Mouse (Mus musculus) small intestine, adult 2 months (tissue): ENCODE data around the gene Fcf1. TPM values are rescaled to one million over a fixed set of nuclear protein-coding genes. Genes with fewer than 3 reads are reported as not detected.

Experiments used
- H3K27ac ChIP-seq: fragments of 200-500 bp; 2 replicates; pipeline ENCODE4 v1.5.1; 2012; ENCODE audit warnings: low read depth, low read length, control low read depth, inconsistent platforms; ENCODE audit not compliant: insufficient read depth
- H3K27me3 ChIP-seq: fragments of 200-500 bp; 2 replicates; pipeline ENCODE4 v1.6.1; 2012; ENCODE audit warnings: mild to moderate bottlenecking, moderate library complexity, low read length, inconsistent platforms; ENCODE audit not compliant: control insufficient read depth, insufficient read depth
- H3K36me3 ChIP-seq: fragments of 200-500 bp; 2 replicates; pipeline ENCODE4 v1.6.1; 2012; ENCODE audit warnings: mild to moderate bottlenecking, low read length, control low read depth, inconsistent platforms; ENCODE audit not compliant: control insufficient read depth, insufficient read depth
- H3K4me1 ChIP-seq: fragments of 200-500 bp; 2 replicates; pipeline ENCODE4 v1.6.1; 2012; ENCODE audit warnings: low read length, inconsistent platforms, mixed read lengths; ENCODE audit not compliant: control insufficient read depth, insufficient read depth, insufficient read length
- H3K4me3 ChIP-seq: fragments of 200-500 bp; 2 replicates; pipeline ENCODE4 v1.5.1; 2012; ENCODE audit warnings: low read depth, mild to moderate bottlenecking, control low read depth, inconsistent platforms, low read length, moderate library complexity
- CTCF ChIP-seq: fragments of 200-500 bp; IDR thresholded peaks from 2 replicates; pipeline ENCODE4 v1.5.1; 2012; ENCODE audit warnings: low read depth, mild to moderate bottlenecking, control low read depth, inconsistent platforms, low read length, moderate library complexity, mixed read lengths; ENCODE audit not compliant: insufficient replicate concordance, insufficient read length; ENCODE audit errors: extremely low read depth
- POLR2A ChIP-seq: fragments of 200-500 bp; IDR thresholded peaks from 2 replicates; pipeline ENCODE4 v1.6.1; 2012; ENCODE audit warnings: low read depth, mild to moderate bottlenecking, control low read depth, inconsistent platforms, low read length, moderate library complexity
- WGBS: fragments of 180-500 bp; shearing (Covaris S2); methylation state at CpG from one replicate; pipeline ENCODE4 v1.1.7; 2018; 5-methylcytosine and 5-hydroxymethylcytosine counted together
- polyA plus RNA-seq: library from polyadenylated mRNA; depleted of rRNA; stranded (reverse); fragments of >200 nt; gene quantifications from 2 replicates; pipeline ENCODE4 v1.2.3, GENCODE M21; 2012

Fcf1 gene
- polyA plus RNA-seq, 1 experiment = 27.6 TPM

DNA sequence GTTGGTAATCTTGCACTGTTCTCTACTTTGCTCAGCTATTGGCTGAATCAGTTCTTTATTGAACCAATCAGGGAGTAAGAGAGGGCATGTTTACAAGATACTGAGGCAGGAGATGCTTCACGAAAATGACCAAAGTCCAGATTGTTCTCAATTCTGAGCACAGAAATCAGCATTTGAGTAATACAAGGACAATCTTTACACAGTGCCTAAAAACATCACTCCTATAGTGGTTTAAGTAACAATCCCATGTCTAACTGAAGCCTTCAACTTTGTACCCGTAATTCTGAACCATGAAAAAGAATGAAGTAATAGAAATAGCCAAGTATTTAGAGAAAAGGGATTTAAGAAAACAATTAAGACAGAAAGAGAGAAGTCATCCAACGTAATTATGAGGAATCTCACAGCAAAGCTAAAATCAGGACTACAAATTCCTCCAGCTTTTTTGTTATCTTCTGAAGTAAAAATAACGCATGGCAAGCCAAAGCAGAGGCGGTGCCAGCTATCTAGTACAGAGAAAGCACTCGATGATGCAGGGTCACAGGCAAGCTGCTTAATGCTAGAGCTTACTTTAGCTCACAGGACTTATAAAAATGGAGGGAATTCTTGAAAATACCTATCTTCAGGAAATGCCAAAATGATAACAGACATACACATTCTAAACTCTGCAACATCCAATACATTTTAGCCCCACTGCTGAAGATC lies 22.0 kb upstream of the Fcf1 start:
- Histone ChIP-seq H3K27ac (no peak overlapping the region), H3K4me3 (no peak overlapping the region), H3K36me3 (peaks cover 25% of the 10 kb centered on the region), H3K4me1 (no peaks in the 10 kb centered on the region), H3K27me3 (no peaks in the 10 kb centered on the region)
- TF ChIP-seq POLR2A (no peak), CTCF (no peak)
- WGBS = 91% methylated on average over 6 of the region's 6 CpGs

GRCm38 (mm10) chr12:84950763-84951162 lies 19.9 kb upstream of the Fcf1 start:
- Histone ChIP-seq H3K27ac (no peak overlapping the region), H3K4me3 (no peak overlapping the region)

DNA sequence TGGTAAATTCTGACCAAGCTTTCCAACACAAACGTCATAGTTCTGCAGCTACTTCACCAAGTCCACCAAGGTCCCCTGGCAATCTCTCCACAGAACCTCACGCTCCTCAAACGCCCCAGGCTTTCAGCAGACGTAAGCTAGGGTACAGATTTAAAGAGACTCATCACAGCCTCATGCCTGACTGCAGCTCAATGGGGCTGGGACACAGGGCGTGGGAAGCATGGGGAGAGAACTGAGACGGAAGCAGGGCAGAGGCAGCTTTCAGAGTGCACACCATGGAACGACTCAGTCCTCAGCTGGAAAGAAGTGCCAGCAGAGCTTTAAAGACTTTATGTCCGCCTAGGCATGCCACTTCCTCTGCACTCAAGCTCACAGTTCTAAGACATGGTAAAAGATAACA lies 19.2 kb upstream of the Fcf1 start:
- Histone ChIP-seq H3K27ac (no peak overlapping the region), H3K36me3 (peaks cover 28% of the 10 kb centered on the region), H3K4me1 (no peaks in the 10 kb centered on the region), H3K4me3 (no peak overlapping the region), H3K27me3 (no peaks in the 10 kb centered on the region)
- TF ChIP-seq POLR2A (no peak), CTCF (no peak)
- 74% methylated on average over 8 of the region's 8 CpGs for WGBS

More at GRCm38 (mm10) chr12:84950763-84951162, 19.9 kb upstream of the Fcf1 start:
- no peaks in the 10 kb centered on the region for H3K4me1 ChIP-seq
- 55% methylated on average over 6 of the region's 6 CpGs for WGBS
- H3K27me3 ChIP-seq = no peaks in the 10 kb centered on the region
- peaks cover 28% of the 10 kb centered on the region for H3K36me3 ChIP-seq
- TF ChIP-seq CTCF = no peak
- TF ChIP-seq POLR2A = no peak

GRCm38 (mm10) chr12:84952351-84952750 lies 18.3 kb upstream of the Fcf1 start:
- H3K27me3 ChIP-seq = no peaks in the 10 kb centered on the region
- no peak overlapping the region for H3K4me3 ChIP-seq
- WGBS = 35% methylated on average over 1 of the region's 1 CpGs
- no peaks in the 10 kb centered on the region for H3K4me1 ChIP-seq
- TF ChIP-seq CTCF (no peak), POLR2A (no peak)
- H3K27ac ChIP-seq = no peak overlapping the region
- peaks cover 25% of the 10 kb centered on the region for H3K36me3 ChIP-seq

- Histone ChIP-seq H3K36me3 (peaks cover 15% of the 10 kb centered on the region), H3K4me3 (no peak overlapping the region), H3K27me3 (no peaks in the 10 kb centered on the region), H3K27ac (no peak overlapping the region), H3K4me1 (no peaks in the 10 kb centered on the region)
- 91% methylated on average over 3 of the region's 3 CpGs for WGBS
- TF ChIP-seq CTCF = no peak
- TF ChIP-seq POLR2A = no peak
Measured at GRCm38 (mm10) chr12:84956317-84956716, 14.4 kb upstream of the Fcf1 start.

- no peaks in the 10 kb centered on the region for H3K27me3 ChIP-seq
- TF ChIP-seq POLR2A (no peak), CTCF (no peak)
- H3K4me3 ChIP-seq = no peak overlapping the region
- WGBS = 84% methylated on average over 1 of the region's 1 CpGs
- no peaks in the 10 kb centered on the region for H3K4me1 ChIP-seq
- H3K27ac ChIP-seq = no peak overlapping the region
- H3K36me3 ChIP-seq = peaks cover 15% of the 10 kb centered on the region
Measured at GRCm38 (mm10) chr12:84958794-84959356, 11.8 kb upstream of the Fcf1 start.

DNA sequence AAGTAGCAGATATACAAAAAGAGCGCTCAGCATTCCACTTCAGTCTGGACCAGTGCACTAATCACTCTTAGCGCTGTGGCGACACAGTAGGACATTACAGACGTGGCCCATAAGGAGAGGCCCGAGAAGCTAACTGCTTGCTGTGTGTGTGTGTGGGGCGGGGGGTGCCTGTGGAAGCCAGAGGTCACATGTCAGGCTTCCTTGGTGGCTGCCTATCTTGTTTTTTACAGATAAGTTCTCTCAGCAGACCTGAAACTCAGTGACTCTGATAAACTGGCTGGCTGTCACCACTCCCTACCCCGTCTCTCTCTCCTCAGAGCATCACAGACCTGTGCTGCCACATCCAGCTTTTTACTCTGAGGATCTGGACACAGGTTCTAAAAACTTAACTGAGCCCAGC lies 8.1 kb upstream of the Fcf1 start:
- TF ChIP-seq CTCF (no peak), POLR2A (no peak)
- no peaks in the 10 kb centered on the region for H3K4me1 ChIP-seq
- peaks cover 12% of the 10 kb centered on the region for H3K36me3 ChIP-seq
- no peak overlapping the region for H3K4me3 ChIP-seq
- WGBS = 86% methylated on average over 7 of the region's 7 CpGs
- H3K27ac ChIP-seq = no peak overlapping the region
- no peaks in the 10 kb centered on the region for H3K27me3 ChIP-seq
